Mouse (Mus musculus): ENCODE measurements around the gene Cuedc2.

Gene Cuedc2

DNA sequence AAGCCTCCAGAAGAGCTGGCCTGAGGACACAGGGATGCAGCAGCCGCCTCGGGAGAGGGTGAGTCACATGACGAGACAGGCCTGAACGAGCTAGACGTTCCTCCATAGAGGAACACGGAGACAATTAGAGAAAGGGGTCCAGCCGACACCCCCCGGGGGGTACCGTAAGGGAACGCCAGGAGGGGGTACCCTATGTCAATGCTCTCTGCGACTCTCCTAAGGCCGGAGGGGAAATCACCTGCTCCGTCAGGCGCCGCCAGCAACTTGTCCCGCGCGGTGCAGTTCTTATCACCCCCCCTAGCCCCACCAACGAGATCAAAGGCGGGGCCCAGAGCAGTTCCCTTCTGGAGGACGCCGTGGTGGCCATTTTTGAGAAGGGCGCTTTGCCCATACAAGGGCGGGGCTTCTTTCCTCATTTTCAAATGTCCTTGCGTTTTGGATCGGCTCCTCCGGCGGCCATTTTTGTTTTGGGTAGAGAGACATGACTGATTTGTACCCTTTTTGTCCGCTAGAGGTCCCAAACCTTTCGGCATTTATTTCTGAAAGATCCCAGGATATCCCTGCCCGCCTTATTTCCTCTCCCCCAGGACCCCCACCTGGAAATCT lies at the start of gene Cuedc2:
Gene Cuedc2 (minus strand): TSS at position 372 of the 606 bp plus-strand sequence.
- DNase-seq, result peak; percentile 96

DNA sequence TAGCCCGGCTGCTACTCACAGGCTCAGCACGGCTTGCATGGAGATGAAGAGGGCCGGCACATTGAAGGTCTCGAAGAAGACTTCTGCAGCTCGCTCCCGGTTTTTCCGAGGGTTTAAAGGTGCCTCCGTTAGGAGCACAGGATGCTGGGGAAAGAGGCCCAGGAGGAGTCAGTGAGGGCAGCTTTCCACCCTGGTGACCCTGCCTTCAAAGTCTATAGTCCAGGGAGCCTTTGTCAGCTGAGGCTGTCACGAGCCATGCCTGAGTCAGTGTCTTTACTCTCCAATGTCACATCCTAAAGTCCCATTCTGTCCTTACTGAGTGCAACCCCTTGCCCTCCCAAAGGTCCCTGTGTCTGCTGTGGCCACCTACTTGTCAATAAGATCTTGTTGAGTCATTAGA lies 43.8 kb upstream of the Cuedc2 start:
- DNase-seq, result no peak

- DNase-seq, result no peak
These were observed 37.4 kb upstream of the Cuedc2 start for GRCm38 (mm10) chr19:46375891-46376290.

DNA sequence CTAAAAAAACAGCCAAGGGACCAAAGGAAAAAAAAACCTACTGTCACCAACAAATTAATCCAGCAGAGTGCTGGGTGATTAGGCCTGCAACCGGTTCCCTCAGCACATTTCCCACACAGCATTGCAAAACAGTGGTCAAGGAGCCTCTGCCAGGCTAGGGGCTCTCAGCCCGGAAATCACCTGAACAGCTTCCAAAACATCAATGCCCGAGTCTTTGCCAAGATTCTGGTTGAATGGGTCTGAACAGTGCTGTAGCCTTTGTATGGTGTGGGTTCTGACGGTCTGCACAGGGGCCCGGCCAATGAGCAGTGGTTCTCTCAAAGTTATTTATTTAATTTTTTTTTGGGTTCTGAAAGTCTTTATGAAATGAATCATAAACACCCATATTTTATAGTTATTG lies 37.0 kb upstream of the Cuedc2 start:
- DNase-seq, result no peak

DNA sequence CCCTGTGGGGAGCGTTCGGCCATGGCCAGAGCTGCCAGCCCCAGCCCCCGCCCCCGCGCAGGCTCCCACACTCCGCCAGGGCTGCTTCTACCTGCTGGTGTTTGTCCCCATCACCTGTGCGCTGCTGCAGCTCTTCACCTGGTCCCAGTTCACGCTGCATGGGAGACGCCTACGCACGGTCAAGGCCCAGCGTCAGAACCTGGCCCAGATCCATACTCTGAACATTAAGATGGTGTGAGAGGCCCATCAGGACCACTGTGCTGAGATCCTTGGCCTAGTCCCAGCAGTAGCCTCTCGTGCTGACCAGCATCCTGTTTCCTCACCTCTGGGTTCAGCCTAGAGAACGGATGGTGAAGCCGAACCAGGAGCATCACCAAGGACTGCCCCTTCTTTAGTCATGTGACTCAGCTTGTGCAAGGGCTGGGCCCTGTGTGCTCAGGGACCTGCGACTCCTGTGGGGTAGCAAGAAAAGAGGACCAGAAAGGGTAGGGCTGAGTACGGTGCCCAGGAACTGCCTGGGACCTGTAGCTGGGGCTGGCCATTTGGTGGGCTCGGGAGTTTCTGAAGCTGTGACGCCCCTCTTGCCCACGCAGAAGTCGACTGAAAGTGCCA lies 36.1 kb upstream of the Cuedc2 start:
- DNase-seq, result no peak

DNA sequence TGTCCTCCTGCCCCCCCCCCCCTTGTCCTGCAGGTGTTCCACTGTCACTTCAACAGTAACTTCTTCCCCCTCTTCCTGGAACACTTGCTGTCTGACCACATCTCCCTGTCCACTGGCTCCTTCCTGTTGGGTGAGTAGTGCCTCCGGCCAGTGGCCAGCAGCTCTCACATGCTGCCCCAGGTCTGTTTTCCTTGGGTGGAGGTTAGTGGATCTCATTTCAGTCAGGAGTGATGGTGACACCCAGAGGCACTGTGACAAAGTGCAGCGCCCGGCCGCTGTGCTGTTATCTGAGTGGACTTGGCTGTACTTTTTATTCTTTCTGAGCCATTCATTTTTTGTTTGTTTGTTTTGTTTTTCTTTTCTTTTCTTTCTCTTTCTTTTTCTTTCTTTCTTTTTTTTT lies 30.7 kb upstream of the Cuedc2 start:
- peak; percentile 48 for DNase-seq

GRCm38 (mm10) chr19:46367798-46368590 lies 29.5 kb upstream of the Cuedc2 start:
- peak; percentile 58 for DNase-seq

- DNase-seq, result no peak
These were observed 24.9 kb upstream of the Cuedc2 start for GRCm38 (mm10) chr19:46363294-46364009.

GRCm38 (mm10) chr19:46362104-46362503 lies 23.6 kb upstream of the Cuedc2 start:
- no peak for DNase-seq

DNA sequence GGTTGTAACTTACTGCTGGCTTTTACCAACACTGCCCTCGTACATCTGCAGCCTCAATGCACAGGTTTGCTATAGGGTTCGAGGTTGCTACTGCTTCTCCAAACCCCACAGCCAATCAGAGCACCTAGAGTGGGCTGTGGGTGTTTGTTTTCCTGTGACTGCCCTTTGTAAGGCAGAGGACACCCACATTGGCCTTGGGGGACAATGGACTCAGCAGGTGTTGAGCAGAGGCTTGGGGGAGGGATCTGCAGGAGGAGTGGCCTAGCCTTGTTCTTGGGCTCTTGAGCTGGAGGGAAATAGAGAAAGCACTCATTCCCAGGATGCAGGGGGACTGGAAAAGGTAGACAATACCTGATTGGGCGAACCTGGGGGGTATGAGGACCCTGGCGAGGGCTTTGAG lies 19.9 kb upstream of the Cuedc2 start:
- DNase-seq, result no peak

DNA sequence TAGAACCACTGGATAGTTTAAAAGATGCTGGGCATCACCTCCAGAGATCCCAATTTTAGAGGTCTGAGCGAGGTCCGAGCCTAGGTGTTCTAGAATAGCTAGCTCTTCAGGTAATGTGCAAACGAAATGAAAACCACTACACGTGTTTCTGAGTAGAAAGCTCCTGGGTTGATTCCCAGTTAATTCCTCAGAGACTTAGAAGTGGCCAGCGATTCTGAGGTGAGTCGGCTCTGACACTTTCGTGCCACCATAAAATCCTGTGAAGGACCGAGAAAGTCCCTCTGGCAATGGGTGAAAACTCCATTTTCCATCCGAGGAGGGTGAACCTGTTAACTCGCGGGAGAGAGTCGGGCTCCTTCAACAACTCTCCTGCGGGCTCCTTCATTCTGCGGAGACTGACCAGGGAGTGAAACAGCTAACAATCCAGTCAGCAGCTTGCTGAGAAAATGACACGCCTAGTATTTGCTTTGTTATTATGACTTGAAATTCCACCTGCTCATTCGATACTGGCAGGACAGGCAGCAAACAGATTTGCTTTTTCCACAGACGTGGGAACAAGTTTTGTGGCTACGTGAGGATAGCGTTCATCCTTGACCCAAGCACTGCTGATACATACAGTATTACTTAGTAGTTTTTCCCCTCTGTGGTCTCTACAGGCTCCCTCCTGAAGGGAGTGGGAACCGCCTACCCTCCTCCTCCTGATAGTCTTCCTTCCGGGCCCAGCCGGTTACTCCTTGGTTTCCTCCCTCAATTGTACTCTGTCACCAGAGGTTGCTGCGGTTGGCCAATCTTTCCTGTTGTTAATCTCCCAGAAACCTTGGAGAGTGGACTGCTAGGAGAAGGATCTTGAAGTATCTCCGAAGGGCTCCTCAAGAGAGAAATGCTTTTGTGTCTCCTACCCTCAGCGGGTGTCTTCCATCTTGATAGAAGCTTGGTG lies 19.1 kb upstream of the Cuedc2 start:
- DNase-seq, result no peak

DNA sequence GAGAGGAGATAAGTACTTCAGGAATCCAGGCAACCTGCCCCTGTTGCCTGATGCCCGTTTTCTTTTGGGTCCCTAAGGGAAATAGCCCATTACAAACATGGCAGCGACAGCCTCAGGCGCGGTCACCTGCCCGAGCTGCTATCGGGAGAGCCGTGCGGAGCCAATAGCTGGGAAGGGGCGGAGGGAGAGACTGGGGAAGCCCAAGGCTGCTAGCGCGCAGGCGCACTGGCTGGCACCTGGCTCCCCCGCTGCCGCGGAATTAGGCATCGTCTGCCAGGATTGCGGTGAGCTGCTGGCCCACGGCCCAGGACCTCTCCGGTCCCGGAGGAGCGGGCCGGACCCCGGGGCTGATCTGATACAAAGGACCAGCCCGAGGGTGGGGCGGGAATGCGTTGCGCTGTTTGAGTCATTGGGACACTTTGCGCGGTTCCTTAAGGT lies 18.2 kb upstream of the Cuedc2 start:
- peak; percentile 90 for DNase-seq

GRCm38 (mm10) chr19:46350168-46350932 lies 11.8 kb upstream of the Cuedc2 start, which contains the start of gene 2310034G01Rik:
Gene 2310034G01Rik (minus strand): TSS chr19:46350302.
- DNase-seq, result no peak

DNA sequence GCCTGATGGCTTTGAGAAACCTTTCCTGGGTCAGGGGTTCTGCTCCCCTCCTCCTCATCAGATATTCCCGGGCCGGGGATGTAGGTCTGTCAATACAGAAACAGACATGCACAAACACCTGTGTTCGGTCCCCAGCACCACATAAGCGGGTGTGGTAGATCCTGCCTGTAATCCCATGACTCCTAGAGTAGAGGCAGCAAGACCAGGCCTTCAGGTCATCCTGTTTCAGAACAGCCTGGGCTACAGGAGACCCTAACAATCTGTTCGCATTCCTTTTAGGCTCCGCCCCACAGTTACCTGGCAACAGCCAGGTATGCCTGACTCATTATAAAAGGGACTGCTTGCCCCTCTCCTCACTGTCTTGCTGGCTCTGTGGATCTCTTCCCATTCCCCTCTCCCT lies 11.0 kb upstream of the Cuedc2 start:
- DNase-seq, result no peak

GRCm38 (mm10) chr19:46348761-46349458 lies 10.4 kb upstream of the Cuedc2 start:
- DNase-seq, result peak; percentile 94

- DNase-seq, result no peak
These were observed 9.6 kb upstream of the Cuedc2 start for GRCm38 (mm10) chr19:46347936-46348668.

DNA sequence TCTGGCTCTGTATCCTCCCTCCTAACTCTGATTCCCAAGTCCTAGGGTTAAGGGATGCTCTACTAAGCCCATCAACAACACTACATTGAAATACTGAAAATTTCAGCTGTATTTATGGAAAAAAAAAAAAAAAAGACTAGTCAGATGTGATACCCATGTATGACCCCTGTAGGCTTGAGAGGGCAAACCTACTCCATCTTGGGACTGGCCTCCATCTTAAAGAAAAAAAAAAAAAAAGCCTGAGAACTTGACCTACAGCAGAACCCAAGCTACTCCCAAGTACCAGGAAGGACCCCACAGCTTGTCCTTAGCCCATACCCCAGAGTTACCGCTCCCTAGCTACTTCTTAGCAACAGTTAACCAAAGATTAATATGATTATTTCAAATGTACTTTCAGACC lies 8.6 kb upstream of the Cuedc2 start:
- DNase-seq, result no peak

- DNase-seq, result no peak
These were observed 6.4 kb upstream of the Cuedc2 start for GRCm38 (mm10) chr19:46344710-46345419.

DNA sequence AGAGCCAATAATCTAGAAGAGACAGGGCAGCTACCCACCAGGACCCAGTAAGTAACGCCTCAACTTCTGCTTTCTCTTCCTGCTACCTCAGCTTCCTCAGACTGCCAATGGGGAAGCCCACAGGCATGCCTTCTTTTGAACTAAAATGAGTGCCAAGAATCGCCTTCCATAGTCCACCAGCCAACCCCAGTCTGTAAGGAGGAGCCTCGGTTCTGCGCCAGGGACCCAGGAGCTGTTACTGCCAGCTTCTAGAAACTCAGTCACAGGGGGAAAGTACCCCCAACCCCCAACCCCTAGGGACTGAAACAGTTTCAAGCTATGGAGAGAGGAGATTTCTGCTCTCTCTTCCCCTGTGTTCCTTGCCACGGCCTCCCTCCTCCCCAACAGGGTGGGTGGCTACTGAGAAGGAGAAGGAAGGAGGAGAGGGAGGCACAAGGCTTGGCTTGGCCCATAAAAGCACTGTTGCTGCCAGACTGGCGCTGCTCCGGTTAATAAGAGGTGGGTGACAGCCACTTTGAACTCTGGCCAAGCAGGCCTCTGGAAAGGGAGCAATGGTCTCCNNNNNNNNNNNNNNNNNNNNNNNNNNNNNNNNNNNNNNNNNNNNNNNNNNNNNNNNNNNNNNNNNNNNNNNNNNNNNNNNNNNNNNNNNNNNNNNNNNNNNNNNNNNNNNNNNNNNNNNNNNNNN lies 927 bp upstream of the Cuedc2 start:
- DNase-seq, result no peak
